Mouse (Mus musculus) right cerebral cortex, postnatal 10 days (tissue): Measurements from ENCODE around the gene Sult2a7.

Experiments used
- DNase-seq, 2 experiments: peaks; one replicate each; pipeline ENCODE4 v3.0.0; 2021; ENCODE audit warnings: low spot score in 2 of 2

Gene Sult2a7

GRCm38 (mm10) chr7:14494130-14494529 is at the start of gene Sult2a7:
Sult2a7 (minus strand) TSS chr7:14494230.
- no peak for DNase-seq

- no peak for DNase-seq
Observed at GRCm38 (mm10) chr7:14525280-14525679, 31.2 kb upstream of the Sult2a7 start.

DNA sequence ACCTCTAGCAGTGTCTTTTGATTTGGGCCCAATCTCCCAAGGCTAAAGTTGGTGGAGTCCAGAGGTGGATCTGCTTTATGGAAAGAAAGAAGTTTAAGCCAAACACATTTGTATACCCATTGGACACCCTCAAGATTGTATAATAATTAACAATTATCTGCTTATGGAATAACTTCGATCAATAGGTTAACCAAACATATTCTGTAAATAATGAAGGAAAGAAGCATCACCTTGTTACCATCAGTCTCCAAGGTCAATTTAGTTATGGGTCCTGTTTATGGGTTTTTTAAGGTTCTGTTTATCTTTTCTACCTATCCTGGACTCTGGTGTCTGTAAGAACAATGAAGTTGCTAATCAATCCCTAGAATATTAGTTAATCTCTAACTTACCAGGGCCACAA is 28.6 kb upstream of the Sult2a7 start:
- DNase-seq: no peak

DNA sequence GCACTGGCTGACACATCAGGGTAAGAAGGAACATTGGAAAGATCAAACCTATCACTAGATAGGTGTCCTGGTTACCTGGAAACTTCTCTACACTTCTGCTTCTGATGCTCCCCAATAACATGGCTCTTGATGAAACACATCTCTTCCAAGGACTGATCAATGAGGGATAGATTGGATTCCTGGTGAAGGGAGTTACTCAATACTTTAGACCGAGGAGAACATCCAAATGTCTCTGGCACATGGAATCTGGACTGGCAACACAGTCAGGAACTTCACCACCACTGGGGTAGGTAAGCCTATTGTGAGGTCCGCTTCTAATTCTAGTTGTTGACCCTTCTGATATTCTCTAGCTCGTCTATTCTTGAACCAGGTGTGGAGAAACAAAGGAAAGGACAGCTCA is 24.3 kb upstream of the Sult2a7 start:
- no peak for DNase-seq

DNA sequence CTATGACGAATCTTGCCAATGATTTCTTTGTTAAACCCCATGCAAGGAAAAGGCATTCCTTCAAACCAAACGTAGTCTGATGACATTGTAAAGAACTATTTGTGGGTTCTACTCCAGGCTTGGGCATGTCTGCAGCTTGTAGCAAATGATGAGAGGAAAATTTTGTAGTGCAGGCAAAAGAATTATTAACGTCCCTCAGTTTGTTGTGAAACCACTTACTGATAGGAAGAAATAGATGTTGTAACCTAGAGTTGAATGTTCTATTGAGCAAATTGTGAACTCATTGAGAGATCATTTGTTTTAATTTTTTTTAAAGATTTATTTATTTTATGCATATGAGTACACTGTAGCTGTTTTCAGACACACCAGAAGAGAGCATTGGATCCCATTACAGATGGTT is 1.1 kb downstream of the Sult2a7 start:
- DNase-seq: no peak

- DNase-seq: no peak
Observed at GRCm38 (mm10) chr7:14446534-14446933, 47.5 kb downstream of the Sult2a7 start, which contains the start of gene Sult2a8. Sult2a8 (minus strand) TSS chr7:14446769.

GRCm38 (mm10) chr7:14439581-14439980 is 54.4 kb downstream of the Sult2a7 start:
- no peak for DNase-seq

- DNase-seq: no peak
Observed at GRCm38 (mm10) chr7:14438484-14438883, 55.5 kb downstream of the Sult2a7 start.

DNA sequence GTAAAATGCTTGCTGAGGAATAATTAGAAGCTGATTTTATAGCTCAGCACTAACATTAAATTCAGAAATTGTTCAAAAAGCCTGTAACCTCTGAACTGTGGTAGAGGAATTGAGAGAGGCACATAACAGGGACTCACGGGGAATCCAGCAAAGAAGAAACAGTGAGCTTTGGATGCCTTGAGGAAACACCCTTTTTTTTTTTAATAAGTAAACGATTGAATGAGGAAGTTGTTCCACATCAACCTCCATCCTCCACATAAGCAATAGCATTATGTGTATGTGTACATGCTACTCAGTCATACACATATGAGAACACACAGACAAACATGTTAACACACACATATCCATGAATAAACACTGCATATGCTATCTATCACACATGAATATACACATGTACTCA is 56.0 kb downstream of the Sult2a7 start:
- DNase-seq: no peak
